Mouse (Mus musculus) stomach, postnatal 0 days (tissue): ENCODE results near the gene Tmem63a.

Experiments
- CTCF ChIP-seq: IDR thresholded peaks from 2 replicates; pipeline ENCODE4 v1.5.1; 2016; ENCODE audit warnings: antibody characterized with exemption, low read depth, mild to moderate bottlenecking, moderate library complexity
- EP300 ChIP-seq: optimal IDR thresholded peaks from 2 replicates; pipeline ENCODE3; 2016; ENCODE audit warnings: antibody characterized with exemption

- peak; percentile 63 for TF ChIP-seq CTCF
- TF ChIP-seq EP300 = no peak
Measured at GRCm38 (mm10) chr1:180980464-180980863, 38.3 kb downstream of the Tmem63a start.
